9 mouse cellular contexts compared by ENCODE assay signal in genomic region chr1:131765357-131766001, GRCm38 (mm10). TPM values are rescaled to one million over a fixed set of nuclear protein-coding genes. Genes with fewer than 3 reads are reported as not detected.
DNase-seq lines count a peak whose midpoint lies in the region; ATAC-seq and TF ChIP-seq lines count a peak whose summit lies in the region.
"Had no signal": no experiment of that assay in that cellular context is flagged by ENCODE, and none has a peak within 500 bp of the region (broad histone marks: within the 10 kb centered on the region; RNA-seq: fewer than 3 reads in every experiment).

No protein-coding gene starts in this region.

- dilution Hi-C loops in CH12.LX (cut with MboI; ENCODE audit: extremely low pct_ligation_motif_present, extremely low pct_unique_long_range_greater_than_20kb, low sequenced_read_pairs), result no loop called here

- peak; percentile 96 for TF ChIP-seq RAD21 in CH12.LX (IDR thresholded peaks at IDR 0.05; ENCODE audit: low read depth, low read length)

- no peak for TF ChIP-seq EP300 in CH12.LX (IDR thresholded peaks at IDR 0.05; ENCODE audit: low read length)
- no peak for TF ChIP-seq EP300 in heart, postnatal 0 days (IDR thresholded peaks at IDR 0.05; ENCODE audit: low read depth)

- no peak overlapping the region for H3K4me3 ChIP-seq in CH12.LX (replicated peaks in 1 of 3; ENCODE audit: low read depth in 2 of 3, low read length in 2 of 3, poor library complexity in 1 of 3)
- H3K4me3 ChIP-seq in bone marrow macrophage, adult 2 months (ENCODE audit: insufficient read depth, low read length), result no peak overlapping the region
- no peak overlapping the region for H3K4me3 ChIP-seq in embryonic fibroblast, embryonic 13.5 days (ENCODE audit: insufficient read depth, low read length)
- no peak overlapping the region for H3K4me3 ChIP-seq in heart, postnatal 0 days (ENCODE audit: low read depth, low read length)
- H3K4me3 ChIP-seq in neural tube, embryonic 15.5 days (replicated peaks), result no peak overlapping the region
- H3K4me3 ChIP-seq: heart, embryonic 15.5 days had no signal

- peaks cover under 1 to 22% of the 10 kb centered on the region in 2 experiments; a peak in 3 of 4 replicates for H3K4me1 ChIP-seq in CH12.LX (ENCODE audit: control insufficient read depth in 1 of 2, insufficient read depth in 2 of 2)
- peaks cover 13% of the 10 kb centered on the region for H3K4me1 ChIP-seq in bone marrow macrophage, adult 2 months (ENCODE audit: control insufficient read depth, insufficient read depth, low read length)
- no peaks in the 10 kb centered on the region for H3K4me1 ChIP-seq in embryonic fibroblast, embryonic 13.5 days (ENCODE audit: control insufficient read depth, insufficient read depth, low read length)
- H3K4me1 ChIP-seq in heart, postnatal 0 days (ENCODE audit: control insufficient read depth, insufficient read depth), result 0 out of 2 replicates have a peak, but pooled peaks cover 7% of the 10 kb centered on the region
- H3K4me1 ChIP-seq in neural tube, embryonic 15.5 days, result peaks cover 7% of the 10 kb centered on the region; the same call in 1 of the 2 replicates

- TF ChIP-seq CTCF in CH12.LX (conservative IDR thresholded peaks at IDR 0.05 in 1 of 2, IDR thresholded peaks at IDR 0.05 in 1 of 2; ENCODE audit: low read depth in 2 of 2, low read length in 2 of 2), result peak; percentile 94 to 95
- peak; percentile 97 for TF ChIP-seq CTCF in bone marrow macrophage, adult 2 months (IDR thresholded peaks at IDR 0.05; ENCODE audit: low read depth, low read length)
- peak; percentile 89 for TF ChIP-seq CTCF in embryonic fibroblast, embryonic 13.5 days (IDR thresholded peaks at IDR 0.05; ENCODE audit: borderline replicate concordance, insufficient read depth, low read length)
- peak; percentile 98 for TF ChIP-seq CTCF in heart, postnatal 0 days (IDR thresholded peaks at IDR 0.05; ENCODE audit: low read depth)

- H3K27me3 ChIP-seq in CH12.LX (replicated peaks), result peaks cover 9% of the 10 kb centered on the region
- no peaks in the 10 kb centered on the region for H3K27me3 ChIP-seq in heart, postnatal 0 days (ENCODE audit: control insufficient read depth, insufficient read depth, low read length)
- H3K27me3 ChIP-seq in neural tube, embryonic 15.5 days (replicated peaks), result no peaks in the 10 kb centered on the region

- H3K79me2 ChIP-seq in CH12.LX (replicated peaks; ENCODE audit: control insufficient read depth, extremely low read depth, insufficient read depth, poor library complexity, severe bottlenecking), result no peaks in the 10 kb centered on the region

- no peak overlapping the region for H3K9ac ChIP-seq in CH12.LX (ENCODE audit: insufficient read depth, low read depth)
- H3K9ac ChIP-seq in heart, postnatal 0 days (replicated peaks; ENCODE audit: low read depth, low read length), result no peak overlapping the region
- H3K9ac ChIP-seq in neural tube, embryonic 15.5 days (replicated peaks), result no peak overlapping the region
- H3K9ac ChIP-seq: heart, embryonic 15.5 days had no signal

- H3K4me2 ChIP-seq in CH12.LX (ENCODE audit: insufficient read depth, low read depth, poor library complexity, severe bottlenecking), result no peak overlapping the region
- no peak overlapping the region for H3K4me2 ChIP-seq in heart, postnatal 0 days (ENCODE audit: low read depth, low read length)
- peak overlapping the region; percentile 35 for H3K4me2 ChIP-seq in neural tube, embryonic 15.5 days
- H3K4me2 ChIP-seq: heart, embryonic 15.5 days had no signal

- peak; percentile 30; the same call in 1 of the 2 replicates for ATAC-seq in heart, postnatal 0 days (ENCODE audit: insufficient read depth, low read depth)
- no peak for ATAC-seq in neural tube, embryonic 15.5 days (ENCODE audit: low FRiP score)

- no peaks in the 10 kb centered on the region for H3K9me3 ChIP-seq in CH12.LX (replicated peaks; ENCODE audit: low read length)
- no peaks in the 10 kb centered on the region for H3K9me3 ChIP-seq in heart, postnatal 0 days (replicated peaks; ENCODE audit: control insufficient read depth, low read length)
- H3K9me3 ChIP-seq in neural tube, embryonic 15.5 days (replicated peaks), result no peaks in the 10 kb centered on the region
- H3K9me3 ChIP-seq: heart, embryonic 15.5 days had no signal

- H3K27ac ChIP-seq in CH12.LX (ENCODE audit: insufficient read depth, low read depth), result no peak overlapping the region
- H3K27ac ChIP-seq in bone marrow macrophage, adult 2 months (ENCODE audit: insufficient read depth, low read depth, low read length), result no peak overlapping the region
- H3K27ac ChIP-seq in embryonic fibroblast, embryonic 13.5 days (ENCODE audit: insufficient read depth, low read length), result no peak overlapping the region
- no peak overlapping the region for H3K27ac ChIP-seq in heart, postnatal 0 days (ENCODE audit: low read depth)
- no peak overlapping the region for H3K27ac ChIP-seq in neural tube, embryonic 15.5 days (replicated peaks)
- H3K27ac ChIP-seq: heart, embryonic 15.5 days had no signal

- TF ChIP-seq POLR2A in CH12.LX (IDR thresholded peaks at IDR 0.05; ENCODE audit: low read depth, low read length), result no peak
- no peak for TF ChIP-seq POLR2A in bone marrow macrophage, adult 2 months (IDR thresholded peaks at IDR 0.05; ENCODE audit: borderline replicate concordance, low read depth, low read length)
- TF ChIP-seq POLR2A in embryonic fibroblast, embryonic 13.5 days (IDR thresholded peaks at IDR 0.05; ENCODE audit: low read depth, low read length), result no peak

- WGBS in heart, postnatal 0 days, result 9% methylated on average over 11 of the region's 11 CpGs
- 15% methylated on average over 11 of the region's 11 CpGs for WGBS in neural tube, embryonic 15.5 days

- in situ Hi-C loops in CH12.LX (cut with MboI; ENCODE audit: low pct_ligation_motif_present, low pct_unique_long_range_greater_than_20kb, low sequenced_read_pairs), result loop anchor here (10.0 kb wide), 1 partner anchor 151 kb away; no protein-coding TSS in a partner anchor

- no peaks in the 10 kb centered on the region for H3K36me3 ChIP-seq in CH12.LX (replicated peaks in 1 of 2; ENCODE audit: control insufficient read depth in 1 of 2, insufficient read depth in 1 of 2, low read length in 1 of 2)
- no peaks in the 10 kb centered on the region for H3K36me3 ChIP-seq in heart, postnatal 0 days (replicated peaks; ENCODE audit: control insufficient read depth, insufficient read depth, low read length)
- H3K36me3 ChIP-seq in neural tube, embryonic 15.5 days, result no peaks in the 10 kb centered on the region
- H3K36me3 ChIP-seq: heart, embryonic 15.5 days had no signal

- DNase-seq in CH12.LX (ENCODE audit: extremely low read depth), result peak; percentile 78
- DNase-seq in heart, postnatal 0 days (ENCODE audit: low spot score), result peak; percentile 84
- peak; percentile 62 to 88 for DNase-seq in kidney, postnatal 36 days
- DNase-seq in lung, adult 18-20 months, result peak; percentile 76 to 78
- peak; percentile 38 to 39 for DNase-seq in thymus, adult 18-20 months

TF ChIP-seq in CH12.LX, 34 proteins besides CTCF, POLR2A, EP300 and RAD21:
- TF ChIP-seq MYC (IDR thresholded peaks at IDR 0.05; ENCODE audit: low read depth, low read length), result peak; percentile 71; the same call in 1 of the 2 replicates
- 0 out of 2 replicates have a peak, but pooled peaks have one; percentile 22 for TF ChIP-seq BHLHE40 (IDR thresholded peaks at IDR 0.05; ENCODE audit: low read depth, low read length)
- TF ChIP-seq MAFK (IDR thresholded peaks at IDR 0.05; ENCODE audit: insufficient replicate concordance, low read length), result no peak
- peak; percentile 68 for TF ChIP-seq MAX (IDR thresholded peaks at IDR 0.05; ENCODE audit: low read length)
- TF ChIP-seq ZC3H11A (IDR thresholded peaks at IDR 0.05; ENCODE audit: low read depth, low read length), result peak; percentile 88
- TF ChIP-seq SMC3 (IDR thresholded peaks at IDR 0.05; ENCODE audit: low read depth, low read length), result peak; percentile 96
- TF ChIP-seq MAZ (IDR thresholded peaks at IDR 0.05; ENCODE audit: low read depth, low read length), result 0 out of 2 replicates have a peak, but pooled peaks have one; percentile 43
- no peak for TF ChIP-seq MEF2A (IDR thresholded peaks at IDR 0.05; ENCODE audit: borderline replicate concordance, low read depth, low read length)

RNA-seq across cellular contexts. Expression of gene Slc26a9, which starts 21.7 kb away (rescaled TPM):
- total RNA-seq in CH12.LX (2012; rRNA removed) (not detected in 2 replicates), CH12.LX (2014; rRNA removed) (not detected in 2 replicates)
- polyA plus RNA-seq in CH12.LX (2012; ENCODE audit: insufficient read length, low read depth), result 0.29 and 0.31 TPM in 2 replicates
- polyA plus RNA-seq in bone marrow macrophage, adult 2 months (2012; ENCODE audit: insufficient read depth, insufficient read length, missing spikeins), result not detected in 2 replicates
- polyA plus RNA-seq in embryonic fibroblast, embryonic 13.5 days (2011; ENCODE audit: insufficient read length, low read depth, missing spikeins), result not detected in 2 replicates
- total RNA-seq in heart, postnatal 0 days (2014; rRNA removed; ENCODE audit: low replicate concordance), result not detected in 2 replicates
- 0.03 and 0.05 TPM in 2 replicates for polyA plus RNA-seq in heart, postnatal 0 days (2015; fragmentation: Nextera tagmentation; extraction: Ambion mirVana)
- 0.09 and 0.10 TPM in 2 replicates for polyA plus RNA-seq in neural tube, embryonic 15.5 days (2015; fragmentation: Nextera tagmentation; extraction: Ambion mirVana)

RNA-seq across cellular contexts. Expression of gene Pm20d1, which starts 31.7 kb away (rescaled TPM):
- total RNA-seq in CH12.LX (2012; rRNA removed), result 0.17 and 0.29 TPM in 2 replicates
- 0.09 and 0.21 TPM in 2 replicates for total RNA-seq in CH12.LX (2014; rRNA removed)
- 0.19 and 0.53 TPM in 2 replicates for polyA plus RNA-seq in CH12.LX (2012; ENCODE audit: insufficient read length, low read depth)
- not detected in 2 replicates for polyA plus RNA-seq in bone marrow macrophage, adult 2 months (2012; ENCODE audit: insufficient read depth, insufficient read length, missing spikeins)
- polyA plus RNA-seq in embryonic fibroblast, embryonic 13.5 days (2011; ENCODE audit: insufficient read length, low read depth, missing spikeins), result 0.54 and 0.57 TPM in 2 replicates
- 1.6 and 3.5 TPM in 2 replicates for total RNA-seq in heart, postnatal 0 days (2014; rRNA removed; ENCODE audit: low replicate concordance)
- 4.8 and 6.4 TPM in 2 replicates for polyA plus RNA-seq in heart, postnatal 0 days (2015; fragmentation: Nextera tagmentation; extraction: Ambion mirVana)
- polyA plus RNA-seq in neural tube, embryonic 15.5 days (2015; fragmentation: Nextera tagmentation; extraction: Ambion mirVana), result 0.13 and 1.0 TPM in 2 replicates
